Mouse (Mus musculus): Measurements from ENCODE around the gene Arhgap21. TPM values are rescaled to one million over a fixed set of nuclear protein-coding genes. Genes with fewer than 3 reads are reported as not detected.
A peak's percentile ranks its signal among the peaks of the same experiment; 100 is the strongest.

The Arhgap21 gene
- polyA plus RNA-seq, 1 experiment from 2014 or later: 14.8 TPM

DNA sequence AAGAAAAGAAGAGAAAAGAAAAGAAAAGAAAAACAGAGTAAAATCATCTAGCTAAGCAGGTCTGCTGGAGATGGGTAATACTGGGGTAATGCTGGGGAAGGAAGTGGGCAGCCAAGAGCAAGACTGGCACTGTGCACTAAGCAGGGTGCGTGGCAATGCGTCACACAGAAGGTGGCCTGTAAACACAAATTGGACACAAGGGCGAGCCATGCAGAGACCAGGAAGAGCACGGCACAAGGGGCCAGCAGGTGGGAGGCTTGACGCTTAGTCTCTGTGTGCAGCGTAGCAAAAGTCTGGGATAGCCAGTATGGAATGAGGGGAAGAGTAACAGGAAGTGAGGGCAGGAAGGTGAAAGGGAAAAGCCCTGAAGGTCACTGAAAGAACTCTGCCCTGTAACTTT, 6.9 kb downstream of the Arhgap21 start:
- Histone ChIP-seq H3K27me3 (ENCODE audit: control insufficient read depth, insufficient read depth, low read length) (no peaks in the 10 kb centered on the region), H3K9me3 (replicated peaks; ENCODE audit: control insufficient read depth, low read length) (no peaks in the 10 kb centered on the region), H3K4me2 (ENCODE audit: low read depth, low read length) (peak overlapping the region; percentile 55), H3K4me1 (ENCODE audit: control insufficient read depth, insufficient read depth, low read length) (peaks cover 62% of the 10 kb centered on the region), H3K36me3 (ENCODE audit: control insufficient read depth, insufficient read depth) (peaks cover 3% of the 10 kb centered on the region; the same call in 1 of the 2 replicates), H3K4me3 (ENCODE audit: low read length) (peak overlapping the region; percentile 23), H3K27ac (ENCODE audit: low read length) (peak overlapping the region; percentile 81), H3K9ac (ENCODE audit: low read length) (peak overlapping the region; percentile 59)
- ATAC-seq (replicated peaks; ENCODE audit: extremely low read depth, insufficient read depth, low FRiP score): no peak
- 31% methylated on average over 6 of the region's 6 CpGs for WGBS

GRCm38 (mm10) chr2:20961295-20961694, 7.4 kb downstream of the Arhgap21 start:
- Histone ChIP-seq H3K4me3 (ENCODE audit: low read length) (no peak overlapping the region), H3K27me3 (ENCODE audit: control insufficient read depth, insufficient read depth, low read length) (no peaks in the 10 kb centered on the region), H3K4me2 (ENCODE audit: low read depth, low read length) (peak overlapping the region; percentile 18; the same call in 1 of the 2 replicates), H3K4me1 (ENCODE audit: control insufficient read depth, insufficient read depth, low read length) (peaks cover 59% of the 10 kb centered on the region), H3K9ac (ENCODE audit: low read length) (no peak overlapping the region), H3K36me3 (ENCODE audit: control insufficient read depth, insufficient read depth) (peaks cover 3% of the 10 kb centered on the region; the same call in 1 of the 2 replicates), H3K27ac (ENCODE audit: low read length) (peak overlapping the region; percentile 31; the same call in 1 of the 2 replicates), H3K9me3 (replicated peaks; ENCODE audit: control insufficient read depth, low read length) (no peaks in the 10 kb centered on the region)
- WGBS: 55% methylated on average over 8 of the region's 8 CpGs
- no peak for ATAC-seq (replicated peaks; ENCODE audit: extremely low read depth, insufficient read depth, low FRiP score)

DNA sequence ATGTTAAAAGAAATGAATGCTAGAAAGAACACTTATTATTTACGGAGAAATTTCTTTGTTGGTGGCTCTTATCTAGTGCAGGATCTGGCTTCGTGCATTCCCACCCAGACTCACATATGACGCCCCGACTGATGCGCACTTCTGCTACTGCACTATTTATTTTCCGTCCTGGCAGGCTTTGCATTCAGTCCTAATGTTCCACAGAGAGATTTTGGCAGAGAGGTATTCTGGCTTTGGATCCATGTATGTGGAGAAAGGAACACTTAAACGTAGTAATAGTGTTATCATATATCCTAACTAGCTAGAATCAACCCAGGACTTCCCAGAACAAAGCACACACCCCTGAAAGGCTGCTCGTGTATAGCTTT, 8.0 kb downstream of the Arhgap21 start:
- Histone ChIP-seq H3K27me3 (ENCODE audit: control insufficient read depth, insufficient read depth, low read length) (no peaks in the 10 kb centered on the region), H3K27ac (ENCODE audit: low read length) (no peak overlapping the region), H3K4me3 (ENCODE audit: low read length) (no peak overlapping the region), H3K4me2 (ENCODE audit: low read depth, low read length) (no peak overlapping the region), H3K9ac (ENCODE audit: low read length) (no peak overlapping the region), H3K9me3 (replicated peaks; ENCODE audit: control insufficient read depth, low read length) (no peaks in the 10 kb centered on the region), H3K4me1 (ENCODE audit: control insufficient read depth, insufficient read depth, low read length) (peaks cover 53% of the 10 kb centered on the region), H3K36me3 (ENCODE audit: control insufficient read depth, insufficient read depth) (peaks cover 3% of the 10 kb centered on the region; the same call in 1 of the 2 replicates)
- no peak for ATAC-seq (replicated peaks; ENCODE audit: extremely low read depth, insufficient read depth, low FRiP score)
- 59% methylated on average over 8 of the region's 8 CpGs for WGBS

DNA sequence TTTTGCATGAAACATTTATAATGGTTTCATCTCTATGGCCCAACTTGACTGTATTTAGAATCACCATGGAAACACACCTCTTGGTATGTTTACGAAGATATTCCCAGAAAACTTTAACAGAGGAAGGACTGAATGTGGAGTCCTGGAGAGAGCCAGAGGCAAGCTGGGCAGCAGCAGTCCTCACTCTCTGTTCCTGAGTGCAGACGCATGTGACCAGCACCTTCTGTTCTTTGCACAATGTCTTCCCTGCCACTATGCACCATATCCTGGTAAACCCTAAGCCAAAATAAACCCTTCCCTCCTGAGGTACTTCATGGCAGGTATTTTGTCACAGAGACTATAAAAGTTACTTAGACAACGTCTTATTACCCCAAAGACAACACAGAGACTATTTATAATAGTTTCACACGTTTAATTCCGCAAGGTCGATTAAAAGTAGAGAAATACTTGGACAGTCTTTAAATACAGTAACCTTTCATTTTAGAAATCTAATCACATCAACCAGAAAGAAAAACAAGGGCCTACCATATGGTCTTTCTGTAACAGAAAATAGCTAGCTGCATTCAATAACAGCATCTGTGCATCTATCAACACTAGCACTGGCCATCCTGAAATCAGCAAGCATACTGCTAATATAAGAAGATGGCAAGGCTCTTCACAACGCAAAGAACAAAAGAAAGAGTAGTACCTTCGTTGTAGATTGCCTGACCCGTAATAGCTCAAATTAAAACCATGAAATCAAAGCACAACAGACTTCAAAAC, 8.6 kb downstream of the Arhgap21 start:
- H3K9ac ChIP-seq (ENCODE audit: low read length): no peak overlapping the region
- H3K27ac ChIP-seq (ENCODE audit: low read length): no peak overlapping the region
- no peak for ATAC-seq (replicated peaks; ENCODE audit: extremely low read depth, insufficient read depth, low FRiP score)
- H3K9me3 ChIP-seq (replicated peaks; ENCODE audit: control insufficient read depth, low read length): no peaks in the 10 kb centered on the region
- H3K4me2 ChIP-seq (ENCODE audit: low read depth, low read length): no peak overlapping the region
- H3K4me1 ChIP-seq (ENCODE audit: control insufficient read depth, insufficient read depth, low read length): peaks cover 51% of the 10 kb centered on the region
- no peak overlapping the region for H3K4me3 ChIP-seq (ENCODE audit: low read length)
- peaks cover 3% of the 10 kb centered on the region; the same call in 1 of the 2 replicates for H3K36me3 ChIP-seq (ENCODE audit: control insufficient read depth, insufficient read depth)
- WGBS: 79% methylated on average over 9 of the region's 9 CpGs
- no peaks in the 10 kb centered on the region for H3K27me3 ChIP-seq (ENCODE audit: control insufficient read depth, insufficient read depth, low read length)

GRCm38 (mm10) chr2:20959045-20959444, 9.6 kb downstream of the Arhgap21 start:
- H3K4me1 ChIP-seq (ENCODE audit: control insufficient read depth, insufficient read depth, low read length): peaks cover 48% of the 10 kb centered on the region
- no peaks in the 10 kb centered on the region for H3K27me3 ChIP-seq (ENCODE audit: control insufficient read depth, insufficient read depth, low read length)
- H3K4me2 ChIP-seq (ENCODE audit: low read depth, low read length): no peak overlapping the region
- no peak for ATAC-seq (replicated peaks; ENCODE audit: extremely low read depth, insufficient read depth, low FRiP score)
- 48% methylated on average over 2 of the region's 2 CpGs for WGBS
- H3K4me3 ChIP-seq (ENCODE audit: low read length): no peak overlapping the region
- no peak overlapping the region for H3K9ac ChIP-seq (ENCODE audit: low read length)
- no peaks in the 10 kb centered on the region for H3K9me3 ChIP-seq (replicated peaks; ENCODE audit: control insufficient read depth, low read length)
- H3K27ac ChIP-seq (ENCODE audit: low read length): no peak overlapping the region
- H3K36me3 ChIP-seq (ENCODE audit: control insufficient read depth, insufficient read depth): peaks cover 3% of the 10 kb centered on the region; the same call in 1 of the 2 replicates

- ATAC-seq (replicated peaks; ENCODE audit: extremely low read depth, insufficient read depth, low FRiP score): no peak
These were observed 10.7 kb downstream of the Arhgap21 start for GRCm38 (mm10) chr2:20957995-20958394.

GRCm38 (mm10) chr2:20956716-20957115, 12.0 kb downstream of the Arhgap21 start:
- no peak overlapping the region for H3K9ac ChIP-seq (ENCODE audit: low read length)
- H3K27ac ChIP-seq (ENCODE audit: low read length): no peak overlapping the region
- H3K9me3 ChIP-seq (replicated peaks; ENCODE audit: control insufficient read depth, low read length): no peaks in the 10 kb centered on the region
- no peak overlapping the region for H3K4me3 ChIP-seq (ENCODE audit: low read length)
- H3K27me3 ChIP-seq (ENCODE audit: control insufficient read depth, insufficient read depth, low read length): no peaks in the 10 kb centered on the region
- peaks cover 3% of the 10 kb centered on the region; the same call in 1 of the 2 replicates for H3K36me3 ChIP-seq (ENCODE audit: control insufficient read depth, insufficient read depth)
- 76% methylated on average over 5 of the region's 5 CpGs for WGBS
- ATAC-seq (replicated peaks; ENCODE audit: extremely low read depth, insufficient read depth, low FRiP score): no peak
- no peak overlapping the region for H3K4me2 ChIP-seq (ENCODE audit: low read depth, low read length)
- peaks cover 26% of the 10 kb centered on the region for H3K4me1 ChIP-seq (ENCODE audit: control insufficient read depth, insufficient read depth, low read length)

More at GRCm38 (mm10) chr2:20957995-20958394, 10.7 kb downstream of the Arhgap21 start:
- H3K27ac ChIP-seq (ENCODE audit: low read length): no peak overlapping the region
- H3K9ac ChIP-seq (ENCODE audit: low read length): no peak overlapping the region
- no peaks in the 10 kb centered on the region for H3K27me3 ChIP-seq (ENCODE audit: control insufficient read depth, insufficient read depth, low read length)
- H3K36me3 ChIP-seq (ENCODE audit: control insufficient read depth, insufficient read depth): peaks cover 3% of the 10 kb centered on the region; the same call in 1 of the 2 replicates
- peaks cover 39% of the 10 kb centered on the region for H3K4me1 ChIP-seq (ENCODE audit: control insufficient read depth, insufficient read depth, low read length)
- H3K4me2 ChIP-seq (ENCODE audit: low read depth, low read length): no peak overlapping the region
- WGBS: 89% methylated on average over 1 of the region's 1 CpGs
- no peaks in the 10 kb centered on the region for H3K9me3 ChIP-seq (replicated peaks; ENCODE audit: control insufficient read depth, low read length)
- H3K4me3 ChIP-seq (ENCODE audit: low read length): no peak overlapping the region

- Histone ChIP-seq H3K27ac (ENCODE audit: low read length) (no peak overlapping the region), H3K27me3 (ENCODE audit: control insufficient read depth, insufficient read depth, low read length) (no peaks in the 10 kb centered on the region), H3K36me3 (ENCODE audit: control insufficient read depth, insufficient read depth) (peaks cover 3% of the 10 kb centered on the region; the same call in 1 of the 2 replicates), H3K4me1 (ENCODE audit: control insufficient read depth, insufficient read depth, low read length) (peaks cover 24% of the 10 kb centered on the region), H3K9ac (ENCODE audit: low read length) (no peak overlapping the region), H3K4me2 (ENCODE audit: low read depth, low read length) (no peak overlapping the region), H3K9me3 (replicated peaks; ENCODE audit: control insufficient read depth, low read length) (no peaks in the 10 kb centered on the region), H3K4me3 (ENCODE audit: low read length) (no peak overlapping the region)
- ATAC-seq (replicated peaks; ENCODE audit: extremely low read depth, insufficient read depth, low FRiP score): no peak
- 50% methylated on average over 6 of the region's 6 CpGs for WGBS
These were observed 12.7 kb downstream of the Arhgap21 start for GRCm38 (mm10) chr2:20955996-20956395.

GRCm38 (mm10) chr2:20955376-20955775, 13.3 kb downstream of the Arhgap21 start:
- peaks cover 3% of the 10 kb centered on the region; the same call in 1 of the 2 replicates for H3K36me3 ChIP-seq (ENCODE audit: control insufficient read depth, insufficient read depth)
- H3K9ac ChIP-seq (ENCODE audit: low read length): no peak overlapping the region
- peaks cover 18% of the 10 kb centered on the region for H3K4me1 ChIP-seq (ENCODE audit: control insufficient read depth, insufficient read depth, low read length)
- no peaks in the 10 kb centered on the region for H3K27me3 ChIP-seq (ENCODE audit: control insufficient read depth, insufficient read depth, low read length)
- 56% methylated on average over 8 of the region's 8 CpGs for WGBS
- H3K9me3 ChIP-seq (replicated peaks; ENCODE audit: control insufficient read depth, low read length): no peaks in the 10 kb centered on the region
- no peak overlapping the region for H3K4me3 ChIP-seq (ENCODE audit: low read length)
- no peak overlapping the region for H3K27ac ChIP-seq (ENCODE audit: low read length)
- no peak overlapping the region for H3K4me2 ChIP-seq (ENCODE audit: low read depth, low read length)
- ATAC-seq (replicated peaks; ENCODE audit: extremely low read depth, insufficient read depth, low FRiP score): 0 out of 2 replicates have a peak, but pooled peaks have one; percentile 45
